Mouse (Mus musculus): ENCODE data around the gene Dnaaf1.

Dnaaf1 gene

DNA sequence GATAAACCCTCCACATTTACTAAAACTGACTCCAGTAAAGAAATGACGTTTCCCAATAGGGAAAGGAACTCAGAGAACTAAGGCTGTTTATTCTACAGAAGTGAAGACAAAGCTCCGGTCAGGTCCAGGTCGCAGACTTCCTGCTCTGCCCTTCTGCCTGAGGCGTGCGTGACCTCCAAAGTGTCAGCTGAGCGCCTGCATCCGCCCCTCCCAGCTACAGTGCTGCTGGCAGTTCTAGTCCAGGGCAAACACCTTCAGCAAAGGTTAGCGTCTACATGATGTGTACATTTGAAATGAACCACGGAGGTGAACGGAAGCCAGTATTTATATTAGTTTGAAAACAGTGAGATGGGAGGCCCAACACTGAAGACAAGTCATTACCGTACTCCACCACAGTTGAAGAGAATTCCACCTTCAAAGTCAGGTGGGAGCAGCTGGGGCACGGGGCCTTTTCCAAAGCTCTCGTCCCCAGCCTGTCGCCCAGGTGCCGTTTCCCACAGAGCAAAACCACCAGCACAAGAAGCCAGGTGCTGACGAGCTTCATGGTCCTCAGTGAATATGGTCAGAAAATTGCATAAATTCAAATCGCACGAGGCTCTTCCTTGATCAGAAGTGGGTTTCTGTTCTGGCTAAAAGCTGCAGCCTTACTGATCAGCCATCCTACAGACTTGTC, 27.9 kb upstream of the Dnaaf1 start:
- peaks cover 93% of the 10 kb centered on the region for H3K4me1 ChIP-seq (replicated peaks; ENCODE audit: low read depth, low read length)
- no peak for TF ChIP-seq POU5F1 (IDR thresholded peaks at IDR 0.05; ENCODE audit: borderline replicate concordance, low read length)
- peaks cover 96% of the 10 kb centered on the region for H3K36me3 ChIP-seq (ENCODE audit: insufficient read depth, low read length)
- peak overlapping the region; percentile 39 for H3K4me3 ChIP-seq (replicated peaks; ENCODE audit: low read length)
- no peaks in the 10 kb centered on the region for H3K27me3 ChIP-seq (ENCODE audit: insufficient read depth, low read length)
- no peaks in the 10 kb centered on the region for H3K9me3 ChIP-seq (ENCODE audit: low read length)

DNA sequence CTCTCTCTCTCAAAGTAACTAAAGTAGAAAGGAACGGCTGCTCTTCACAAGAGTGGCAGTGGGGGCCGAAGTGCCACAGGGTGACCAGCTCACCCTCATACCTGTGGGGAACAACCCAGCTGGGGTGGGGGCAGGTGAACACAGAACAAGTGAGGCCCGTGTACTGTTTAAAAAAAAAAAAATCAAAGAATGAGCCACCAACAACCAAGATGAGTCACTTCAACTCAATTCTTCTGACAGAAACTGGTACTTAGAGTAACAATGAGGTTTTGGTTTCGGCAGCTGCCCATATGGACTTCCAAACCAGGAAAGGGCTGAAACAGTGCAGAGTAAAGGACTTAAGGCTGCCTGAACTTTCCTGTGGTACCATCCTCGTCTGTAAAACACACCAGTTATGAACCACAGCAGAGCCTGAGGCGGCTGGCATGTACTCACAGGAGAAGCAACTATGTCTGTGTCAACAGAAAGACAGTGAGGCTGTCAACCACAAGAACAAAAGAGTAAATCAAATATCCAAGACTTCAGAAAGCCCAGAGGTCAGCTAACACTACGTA, 26.4 kb upstream of the Dnaaf1 start:
- no peak overlapping the region for H3K4me3 ChIP-seq (replicated peaks; ENCODE audit: low read length)

DNA sequence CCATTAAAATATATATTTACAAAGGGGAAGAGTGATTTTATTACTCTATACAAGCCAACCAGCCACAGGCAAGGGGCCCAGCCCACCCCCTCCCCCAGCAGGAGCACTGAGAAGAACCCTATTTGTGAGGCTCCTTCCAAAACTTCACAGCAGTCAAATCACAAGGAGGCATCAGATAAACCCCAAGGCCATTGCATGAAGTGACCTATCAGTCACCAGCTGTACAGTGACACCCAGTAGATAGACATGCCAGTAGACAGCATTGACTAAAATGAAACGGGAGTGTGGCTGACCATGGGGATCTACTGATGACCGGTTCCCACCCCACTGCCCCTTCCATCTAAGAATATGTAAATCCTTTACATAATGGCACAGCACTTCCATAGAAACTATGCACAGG, 22.1 kb upstream of the Dnaaf1 start:
- Histone ChIP-seq H3K9me3 (ENCODE audit: low read length) (no peaks in the 10 kb centered on the region), H3K4me1 (replicated peaks; ENCODE audit: low read depth, low read length) (peaks cover 96% of the 10 kb centered on the region), H3K27me3 (ENCODE audit: insufficient read depth, low read length) (no peaks in the 10 kb centered on the region), H3K4me3 (replicated peaks; ENCODE audit: low read length) (no peak overlapping the region), H3K36me3 (ENCODE audit: insufficient read depth, low read length) (peaks cover 75% of the 10 kb centered on the region)
- no peak for TF ChIP-seq POU5F1 (IDR thresholded peaks at IDR 0.05; ENCODE audit: borderline replicate concordance, low read length)
- TF ChIP-seq CTCF (conservative IDR thresholded peaks at IDR 0.05; ENCODE audit: low read length), result no peak
- TF ChIP-seq NANOG (IDR thresholded peaks at IDR 0.05; ENCODE audit: borderline replicate concordance, low read length), result no peak

More for the DNA sequence above, 26.4 kb upstream of the Dnaaf1 start:
- no peak for TF ChIP-seq NANOG (IDR thresholded peaks at IDR 0.05; ENCODE audit: borderline replicate concordance, low read length)
- no peak for TF ChIP-seq POU5F1 (IDR thresholded peaks at IDR 0.05; ENCODE audit: borderline replicate concordance, low read length)
- no peak for TF ChIP-seq CTCF (conservative IDR thresholded peaks at IDR 0.05; ENCODE audit: low read length)
- Histone ChIP-seq H3K4me1 (replicated peaks; ENCODE audit: low read depth, low read length) (peaks cover 98% of the 10 kb centered on the region), H3K27me3 (ENCODE audit: insufficient read depth, low read length) (no peaks in the 10 kb centered on the region), H3K9me3 (ENCODE audit: low read length) (no peaks in the 10 kb centered on the region), H3K36me3 (ENCODE audit: insufficient read depth, low read length) (peaks cover 86% of the 10 kb centered on the region)

DNA sequence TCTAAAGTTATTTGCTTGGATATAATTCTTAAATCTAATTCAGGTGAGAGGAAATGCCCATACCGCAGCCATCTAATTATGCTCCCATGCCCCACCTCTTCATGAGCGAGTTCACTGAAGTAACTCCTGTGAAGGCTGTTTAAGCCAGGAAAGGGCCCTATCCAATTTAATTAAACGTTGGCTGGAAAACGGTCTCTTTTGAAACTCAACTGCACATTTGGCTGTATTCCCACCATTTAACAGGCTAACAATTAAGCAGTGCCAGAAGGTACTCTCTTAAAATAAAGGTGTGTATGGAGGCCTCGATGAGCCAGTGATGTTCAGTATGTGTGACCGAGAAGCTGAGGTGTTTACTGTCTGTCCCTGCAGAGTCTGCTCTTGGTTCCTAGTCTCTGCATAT, 19.2 kb upstream of the Dnaaf1 start:
- no peaks in the 10 kb centered on the region for H3K27me3 ChIP-seq (ENCODE audit: insufficient read depth, low read length)
- no peak overlapping the region for H3K4me3 ChIP-seq (replicated peaks; ENCODE audit: low read length)
- H3K4me1 ChIP-seq (replicated peaks; ENCODE audit: low read depth, low read length), result peaks cover 79% of the 10 kb centered on the region
- peaks cover 46% of the 10 kb centered on the region for H3K36me3 ChIP-seq (ENCODE audit: insufficient read depth, low read length)
- H3K9me3 ChIP-seq (ENCODE audit: low read length), result no peaks in the 10 kb centered on the region
- TF ChIP-seq CTCF (conservative IDR thresholded peaks at IDR 0.05; ENCODE audit: low read length) (no peak), POU5F1 (IDR thresholded peaks at IDR 0.05; ENCODE audit: borderline replicate concordance, low read length) (no peak), NANOG (IDR thresholded peaks at IDR 0.05; ENCODE audit: borderline replicate concordance, low read length) (no peak)

DNA sequence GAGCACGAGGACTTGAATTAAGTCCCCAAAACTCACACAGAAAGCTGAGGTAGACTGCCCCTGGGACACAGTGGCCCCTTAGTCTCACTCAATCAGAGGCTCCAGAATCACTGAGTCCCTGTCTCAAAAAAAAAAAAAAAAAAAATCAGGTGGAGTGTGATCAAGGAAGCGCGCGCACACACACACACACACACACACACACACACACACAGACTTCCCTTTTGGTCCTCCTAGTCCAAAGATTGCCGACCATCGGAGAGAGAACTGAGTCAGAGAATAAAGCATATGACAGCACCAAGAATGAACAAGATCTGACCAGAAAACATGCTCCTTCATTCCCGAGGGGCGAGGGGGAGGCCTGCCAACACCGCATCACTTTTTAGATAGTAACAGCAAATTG, 17.9 kb upstream of the Dnaaf1 start:
- Histone ChIP-seq H3K4me3 (replicated peaks; ENCODE audit: low read length) (peak overlapping the region; percentile 92), H3K9me3 (ENCODE audit: low read length) (no peaks in the 10 kb centered on the region)
- no peak for TF ChIP-seq NANOG (IDR thresholded peaks at IDR 0.05; ENCODE audit: borderline replicate concordance, low read length)
- no peak for TF ChIP-seq CTCF (conservative IDR thresholded peaks at IDR 0.05; ENCODE audit: low read length)
- TF ChIP-seq POU5F1 (IDR thresholded peaks at IDR 0.05; ENCODE audit: borderline replicate concordance, low read length), result no peak

DNA sequence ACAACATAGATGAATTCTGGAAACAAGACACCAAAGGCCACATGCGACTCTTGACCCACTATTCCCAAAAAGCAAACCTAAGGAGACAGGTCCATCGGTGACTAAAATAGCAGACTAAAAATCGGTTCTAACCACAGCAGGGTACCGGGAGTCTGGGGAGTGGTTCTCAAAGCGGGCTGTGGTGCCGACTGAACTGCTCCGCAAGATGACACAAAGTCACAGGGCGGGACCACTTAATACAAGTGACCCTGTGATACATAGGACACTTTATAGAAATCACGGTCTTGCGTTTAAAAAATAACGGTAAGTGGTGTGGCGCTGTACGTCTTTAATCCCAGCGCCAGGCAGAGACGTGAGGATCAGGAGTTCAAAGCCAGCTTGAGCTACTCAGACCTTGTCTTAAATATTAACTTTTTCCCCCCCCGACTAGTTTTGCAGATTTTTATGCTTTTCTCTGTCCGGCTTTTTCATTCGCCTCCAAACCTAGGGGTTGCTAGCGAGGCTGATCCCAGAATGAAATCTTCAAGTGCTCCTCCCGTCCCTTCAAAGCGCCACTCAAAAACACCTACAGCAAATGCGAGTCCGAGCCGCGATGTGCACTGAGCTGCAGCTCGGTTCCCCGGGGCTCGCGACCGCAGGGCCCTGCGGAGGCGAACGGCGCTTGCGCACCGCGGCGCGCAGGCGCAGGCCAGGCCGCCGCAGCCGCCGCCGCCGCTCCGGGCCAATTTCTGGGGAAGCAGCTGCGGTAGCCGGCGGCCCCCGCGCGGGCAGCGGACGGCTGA, 17.0 kb upstream of the Dnaaf1 start:
- Histone ChIP-seq H3K36me3 (ENCODE audit: insufficient read depth, low read length) (peaks cover 42% of the 10 kb centered on the region), H3K9me3 (ENCODE audit: low read length) (no peaks in the 10 kb centered on the region), H3K4me3 (replicated peaks; ENCODE audit: low read length) (peak overlapping the region; percentile 92), H3K27me3 (ENCODE audit: insufficient read depth, low read length) (no peaks in the 10 kb centered on the region), H3K4me1 (replicated peaks; ENCODE audit: low read depth, low read length) (peaks cover 72% of the 10 kb centered on the region)
- no peak for TF ChIP-seq POU5F1 (IDR thresholded peaks at IDR 0.05; ENCODE audit: borderline replicate concordance, low read length)
- TF ChIP-seq NANOG (IDR thresholded peaks at IDR 0.05; ENCODE audit: borderline replicate concordance, low read length), result no peak
- no peak for TF ChIP-seq CTCF (conservative IDR thresholded peaks at IDR 0.05; ENCODE audit: low read length)

More for the DNA sequence above, 17.9 kb upstream of the Dnaaf1 start:
- Histone ChIP-seq H3K4me1 (replicated peaks; ENCODE audit: low read depth, low read length) (peaks cover 75% of the 10 kb centered on the region), H3K27me3 (ENCODE audit: insufficient read depth, low read length) (no peaks in the 10 kb centered on the region), H3K36me3 (ENCODE audit: insufficient read depth, low read length) (peaks cover 38% of the 10 kb centered on the region)

DNA sequence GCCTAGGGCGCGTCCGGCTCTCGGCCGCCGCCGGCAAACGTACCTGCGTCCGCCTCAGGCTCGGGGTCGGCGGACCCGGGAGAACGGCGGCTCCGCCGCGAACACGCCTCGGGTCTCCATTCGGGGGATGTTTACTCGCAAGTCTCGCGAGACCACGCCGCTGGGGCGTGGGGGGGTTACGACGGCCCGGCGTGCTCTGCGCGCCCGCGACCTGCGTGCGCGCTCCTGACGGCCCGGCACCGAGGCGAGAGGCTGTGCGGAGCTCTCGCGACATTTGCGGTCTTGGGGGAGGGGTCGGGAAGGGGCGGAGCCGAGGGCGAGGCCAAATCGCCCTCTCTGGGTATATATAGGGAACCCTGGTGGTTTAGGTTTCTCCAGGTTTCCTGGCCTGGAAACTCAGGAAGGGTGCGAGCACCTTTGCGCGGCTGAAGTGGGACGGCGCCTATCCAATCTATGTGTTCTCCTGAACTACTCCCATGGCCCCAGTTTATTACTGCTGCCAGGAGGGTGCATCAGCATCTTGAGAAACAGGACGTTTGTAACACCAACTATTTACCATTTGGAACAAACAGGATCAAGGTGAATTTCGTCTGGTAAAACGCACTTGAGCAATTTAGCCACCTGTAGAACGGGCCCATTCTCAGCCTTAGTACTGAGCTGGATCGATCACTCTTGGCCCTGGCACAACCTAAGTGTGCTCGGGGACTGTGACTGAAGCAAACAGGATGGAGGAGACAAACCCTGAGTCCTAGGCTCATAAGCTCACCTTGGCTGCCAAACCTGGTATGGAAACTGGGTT, 16.2 kb upstream of the Dnaaf1 start, which contains the start of gene Mbtps1:
TSS of gene Mbtps1 (minus strand) at position 133 of the 799 bp plus-strand sequence.
- no peaks in the 10 kb centered on the region for H3K27me3 ChIP-seq (ENCODE audit: insufficient read depth, low read length)
- peaks cover 49% of the 10 kb centered on the region for H3K36me3 ChIP-seq (ENCODE audit: insufficient read depth, low read length)
- no peak for TF ChIP-seq NANOG (IDR thresholded peaks at IDR 0.05; ENCODE audit: borderline replicate concordance, low read length)
- TF ChIP-seq POU5F1 (IDR thresholded peaks at IDR 0.05; ENCODE audit: borderline replicate concordance, low read length), result no peak
- no peak for TF ChIP-seq CTCF (conservative IDR thresholded peaks at IDR 0.05; ENCODE audit: low read length)
- H3K9me3 ChIP-seq (ENCODE audit: low read length), result no peaks in the 10 kb centered on the region
- peaks cover 71% of the 10 kb centered on the region for H3K4me1 ChIP-seq (replicated peaks; ENCODE audit: low read depth, low read length)
- H3K4me3 ChIP-seq (replicated peaks; ENCODE audit: low read length), result peak within 1 kb of the TSS; percentile 92

DNA sequence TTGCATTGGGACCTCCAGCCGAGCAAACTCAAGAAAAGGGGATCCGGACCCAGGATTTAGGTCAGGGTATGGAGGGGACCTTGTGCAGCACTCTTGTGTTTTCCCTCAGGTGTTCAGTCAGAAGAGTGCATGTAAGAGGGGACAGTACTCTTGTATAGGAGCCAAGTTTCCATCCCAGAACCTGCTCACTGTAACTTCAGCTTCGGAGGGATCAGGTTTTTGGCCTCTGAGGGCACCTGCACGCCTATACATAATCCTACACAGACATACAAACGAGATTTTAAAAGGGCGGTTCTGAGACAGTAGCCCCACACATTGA, 15.7 kb upstream of the Dnaaf1 start:
- peaks cover 49% of the 10 kb centered on the region for H3K36me3 ChIP-seq (ENCODE audit: insufficient read depth, low read length)
- H3K27me3 ChIP-seq (ENCODE audit: insufficient read depth, low read length), result no peaks in the 10 kb centered on the region
- TF ChIP-seq POU5F1 (IDR thresholded peaks at IDR 0.05; ENCODE audit: borderline replicate concordance, low read length), result no peak
- TF ChIP-seq CTCF (conservative IDR thresholded peaks at IDR 0.05; ENCODE audit: low read length), result no peak
- TF ChIP-seq NANOG (IDR thresholded peaks at IDR 0.05; ENCODE audit: borderline replicate concordance, low read length), result no peak
- no peaks in the 10 kb centered on the region for H3K9me3 ChIP-seq (ENCODE audit: low read length)
- H3K4me3 ChIP-seq (replicated peaks; ENCODE audit: low read length), result peak overlapping the region; percentile 66
- peaks cover 70% of the 10 kb centered on the region for H3K4me1 ChIP-seq (replicated peaks; ENCODE audit: low read depth, low read length)

Measured in E14TG2a.4 (cell line).